Mouse (Mus musculus) left cerebral cortex, adult 18-20 months (tissue): ENCODE measurements around the gene RPS10-NUDT3. TPM values are rescaled to one million over a fixed set of nuclear protein-coding genes. Genes with fewer than 3 reads are reported as not detected.
A peak's percentile ranks its signal among the peaks of the same experiment; 100 is the strongest.

Source experiments
- DNase-seq, 2 experiments: peaks; one replicate each; pipeline ENCODE4 v3.0.0; 2021 to 2022; ENCODE audit warnings: low spot score in 2 of 2, mixed read lengths in 1 of 2
- total RNA-seq, 2 experiments: library from RNA; stranded (reverse); gene quantifications; 2 replicates each; pipeline ENCODE4 v1.2.3; 2021

The RPS10-NUDT3 gene
- total RNA-seq, 2 experiments from 2014 or later = not detected

DNA sequence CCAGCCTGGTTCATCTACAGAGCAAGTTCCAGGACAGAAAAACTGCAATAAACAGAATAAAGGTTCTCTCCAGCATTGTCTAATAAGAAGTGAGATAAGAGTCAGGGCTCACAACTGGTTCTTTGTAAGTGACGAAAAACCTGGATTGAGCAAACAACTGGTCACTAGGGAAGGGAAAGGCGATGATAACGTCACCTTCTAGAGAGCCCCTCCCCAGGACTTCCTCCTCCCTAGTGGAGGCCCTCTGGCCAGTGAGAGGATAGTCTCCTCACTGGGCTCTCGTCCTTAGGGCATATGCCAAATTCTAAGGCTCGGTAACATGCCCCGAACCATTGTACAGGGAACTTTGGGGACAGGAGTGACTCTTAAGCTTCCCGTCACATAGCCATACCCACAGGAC is 59.0 kb downstream of the RPS10-NUDT3 start:
- no peak for DNase-seq

GRCm38 (mm10) chr17:27575116-27575776 is 59.8 kb downstream of the RPS10-NUDT3 start:
- no peak for DNase-seq

DNA sequence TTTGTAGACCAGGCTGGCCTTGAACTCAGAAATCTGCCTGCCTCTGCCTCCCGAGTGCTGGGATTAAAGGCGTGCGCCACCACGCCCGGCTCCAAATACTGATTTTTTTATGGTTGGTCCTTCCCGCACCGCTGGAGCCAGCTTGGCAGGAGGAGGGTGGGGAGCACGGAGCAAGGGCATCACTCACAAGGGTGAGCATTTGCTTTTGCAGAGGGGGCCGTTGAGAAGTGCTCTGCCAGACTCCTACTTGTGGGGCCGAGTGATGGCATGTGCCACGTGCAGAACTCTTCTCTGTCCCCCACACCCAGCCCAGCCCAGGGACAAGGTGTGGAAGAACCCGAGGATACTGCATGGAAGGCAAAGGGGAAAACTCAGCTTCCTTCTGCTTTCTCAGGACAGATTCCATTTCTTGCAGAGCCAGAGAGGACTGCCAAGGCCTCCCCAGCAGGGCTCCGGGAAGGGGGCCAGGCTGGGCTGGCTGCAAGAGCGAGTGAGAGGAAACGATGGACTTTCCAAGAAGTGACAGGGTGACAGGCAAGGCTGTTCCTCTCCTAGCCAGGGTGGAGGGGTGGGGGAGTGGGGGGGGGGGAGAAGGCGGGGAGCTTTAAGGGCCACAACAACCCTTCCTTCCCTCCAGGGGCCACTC is 60.4 kb downstream of the RPS10-NUDT3 start:
- peak; percentile 60 to 71 for DNase-seq

DNA sequence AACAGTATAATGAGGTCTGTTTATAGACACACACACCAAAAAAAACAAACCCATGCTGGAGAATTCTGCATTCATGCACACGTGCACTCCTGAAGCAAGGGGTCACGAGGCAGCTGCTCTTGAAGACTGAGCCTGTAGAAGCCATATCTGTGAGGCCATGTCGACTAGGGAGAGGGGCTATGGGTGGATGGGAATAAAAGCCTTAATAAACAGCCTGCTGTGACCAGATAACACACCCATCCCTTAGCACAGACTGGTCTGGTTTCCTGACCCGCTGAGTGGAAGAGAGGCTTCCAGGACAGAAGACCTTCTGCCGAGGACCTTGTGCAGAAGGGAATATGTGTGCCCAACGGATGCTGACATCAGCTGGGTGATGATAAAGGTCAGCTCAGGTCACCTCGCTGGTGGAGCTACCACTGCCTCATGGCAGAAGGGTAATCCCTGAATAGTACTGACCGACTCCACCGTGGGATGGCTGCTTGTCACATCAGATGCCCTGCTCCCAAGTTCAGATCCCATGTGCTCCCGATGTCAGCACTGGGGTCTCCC is 61.2 kb downstream of the RPS10-NUDT3 start:
- DNase-seq = no peak

- no peak for DNase-seq
Measured at GRCm38 (mm10) chr17:27571315-27571714, 63.7 kb downstream of the RPS10-NUDT3 start.

- no peak for DNase-seq
Measured at GRCm38 (mm10) chr17:27568228-27568627, 66.8 kb downstream of the RPS10-NUDT3 start.

DNA sequence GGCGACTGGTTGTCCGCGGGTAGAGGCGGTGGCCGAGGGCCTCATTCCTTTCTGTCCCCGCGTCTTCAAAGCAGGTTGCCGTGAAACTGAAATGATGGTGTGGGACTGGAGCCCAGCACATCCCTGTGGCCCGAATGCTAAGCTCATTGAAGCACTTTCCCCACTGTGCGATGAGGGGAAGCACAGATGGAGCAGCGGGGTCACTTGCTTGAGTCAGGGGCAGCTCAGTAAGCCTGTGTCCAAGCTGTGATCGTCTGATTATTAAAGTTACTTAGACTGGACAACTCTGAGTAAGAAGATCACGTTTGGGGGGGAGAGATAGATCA is 69.1 kb downstream of the RPS10-NUDT3 start:
- DNase-seq = no peak

GRCm38 (mm10) chr17:27565163-27565941 is 69.7 kb downstream of the RPS10-NUDT3 start, which contains the start of gene AI413582:
Gene AI413582 (minus strand): TSS chr17:27565756.
- DNase-seq = peak; percentile 98

- peak in 1 of 2 experiments; percentile 37 for DNase-seq
Measured at GRCm38 (mm10) chr17:27564391-27565162, 70.4 kb downstream of the RPS10-NUDT3 start.

- no peak for DNase-seq
Measured at GRCm38 (mm10) chr17:27563771-27564244, 71.2 kb downstream of the RPS10-NUDT3 start.

- peak; percentile 67 to 80 for DNase-seq
Measured at GRCm38 (mm10) chr17:27561809-27562526, 73.1 kb downstream of the RPS10-NUDT3 start.

DNA sequence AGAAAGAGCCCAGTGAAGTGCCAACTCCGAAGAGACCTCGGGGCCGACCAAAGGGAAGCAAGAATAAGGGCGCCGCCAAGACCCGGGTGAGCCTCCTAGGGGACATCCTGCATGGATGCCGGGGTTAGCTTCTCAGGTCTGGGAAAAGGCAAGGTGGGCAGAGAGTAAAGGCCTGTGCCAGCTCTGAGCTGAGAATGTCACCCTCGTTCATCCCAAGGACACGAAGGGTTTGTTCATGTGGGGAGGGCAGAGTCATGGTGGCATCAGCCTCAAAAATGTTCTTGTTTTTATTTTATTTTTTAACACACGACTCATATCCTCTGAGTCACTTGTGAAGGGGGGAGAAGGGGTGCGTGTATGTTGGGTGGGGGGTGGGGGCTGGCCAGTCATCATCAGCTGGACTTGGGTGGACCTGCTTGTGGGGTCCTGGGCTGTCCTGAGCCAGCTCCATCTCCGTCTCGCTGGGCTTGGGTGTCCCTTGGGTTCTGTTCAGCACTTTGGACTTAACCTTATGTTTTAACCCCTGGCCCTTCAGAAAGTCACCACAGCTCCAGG is 74.0 kb downstream of the RPS10-NUDT3 start:
- DNase-seq = no peak

DNA sequence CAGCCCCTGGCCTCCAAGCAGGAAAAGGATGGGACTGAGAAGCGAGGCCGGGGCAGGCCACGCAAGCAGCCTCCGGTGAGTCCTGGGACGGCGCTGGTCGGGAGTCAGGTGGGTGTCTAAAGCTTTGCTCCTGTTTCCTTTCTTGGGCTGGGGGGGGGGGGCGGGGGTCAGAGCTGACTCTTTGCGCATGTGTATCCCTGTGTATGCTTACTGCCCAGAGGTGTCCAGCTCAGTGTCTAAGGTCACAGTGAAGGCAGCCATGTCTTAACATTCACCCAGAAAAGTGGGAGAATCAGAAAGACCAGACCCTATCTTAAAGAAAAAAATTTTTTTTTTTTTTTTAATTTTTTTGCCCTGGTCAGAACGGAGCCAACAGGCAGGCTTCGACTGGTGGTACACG is 75.4 kb downstream of the RPS10-NUDT3 start:
- DNase-seq = no peak

- DNase-seq = no peak
Measured at GRCm38 (mm10) chr17:27558845-27559244, 76.2 kb downstream of the RPS10-NUDT3 start.

- DNase-seq = no peak
Measured at GRCm38 (mm10) chr17:27557927-27558661, 76.9 kb downstream of the RPS10-NUDT3 start.

DNA sequence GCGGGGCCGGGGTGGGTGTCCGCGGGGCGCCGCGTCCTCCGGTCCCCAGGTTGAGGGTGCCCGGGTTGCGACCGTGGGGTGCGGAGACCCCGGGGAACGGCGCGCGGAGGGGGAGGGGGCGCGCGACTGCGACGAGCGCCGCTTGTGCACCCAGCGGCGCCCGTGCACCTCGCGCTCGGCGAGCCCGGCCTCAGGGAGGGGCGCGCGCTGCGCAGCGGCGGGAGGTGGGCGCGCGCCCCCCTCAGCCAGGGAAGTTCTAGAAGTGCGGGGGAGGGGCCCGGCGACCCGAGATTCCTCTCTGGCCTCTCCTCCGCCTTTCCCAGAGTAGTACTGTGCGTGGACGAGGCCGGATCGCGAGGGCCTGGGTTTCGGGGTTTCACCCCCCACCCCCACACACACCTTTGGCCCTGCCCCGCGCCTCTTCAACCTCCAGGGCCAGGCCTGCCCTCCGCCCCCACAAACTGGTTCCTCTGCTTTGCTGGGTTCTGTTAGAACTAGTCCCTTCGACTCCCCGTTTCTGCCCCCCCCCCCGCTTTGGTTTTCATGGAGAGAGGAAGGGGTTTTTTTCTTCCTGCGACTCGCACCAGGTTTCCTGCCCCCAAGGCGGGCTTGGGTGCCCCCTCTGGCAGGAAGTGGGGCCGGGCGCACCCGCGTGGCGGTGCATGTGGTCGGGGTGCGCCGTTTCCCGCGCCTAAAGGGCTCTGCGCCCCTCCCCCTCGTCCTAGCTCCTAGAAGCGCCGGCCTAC is 77.7 kb downstream of the RPS10-NUDT3 start:
- DNase-seq = no peak

DNA sequence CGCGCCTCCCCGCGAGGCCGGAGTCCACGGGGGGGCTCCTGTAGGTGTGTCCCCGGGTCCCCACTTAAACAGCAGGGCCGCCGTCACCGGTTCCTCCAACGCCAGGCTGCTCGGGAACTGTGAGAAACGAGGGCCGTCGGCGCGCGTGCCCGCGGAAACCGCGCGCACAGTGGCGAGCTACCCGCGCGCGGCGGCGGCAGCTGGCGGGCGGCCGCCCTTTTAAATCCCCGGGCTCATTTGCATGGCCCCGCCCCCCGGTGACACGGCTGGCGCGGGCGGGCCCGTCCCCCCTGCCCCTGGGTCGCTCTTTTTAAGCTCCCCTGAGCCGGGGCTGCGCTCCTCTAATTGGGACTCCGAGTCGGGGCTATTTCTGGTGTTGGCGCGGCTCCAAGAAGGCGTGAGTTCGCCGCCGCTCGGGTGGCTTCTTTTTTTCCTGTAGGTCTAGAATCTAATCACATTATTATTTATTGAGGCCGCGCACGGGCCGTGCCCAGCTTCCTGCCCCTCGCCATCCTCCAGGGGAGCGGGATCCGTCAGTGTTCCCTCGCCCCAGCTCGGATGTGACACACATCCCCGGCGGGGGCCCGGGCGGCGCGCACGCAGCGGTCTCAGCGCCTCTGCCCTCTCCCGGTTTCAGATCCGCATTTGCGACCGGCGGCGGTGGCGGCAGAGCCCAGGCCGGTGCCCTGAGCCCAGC is 78.6 kb downstream of the RPS10-NUDT3 start, which contains the start of gene Hmga1:
TSS of gene Hmga1 (plus strand) at position 183 of the 697 bp plus-strand sequence.
- peak; percentile 73 to 81 for DNase-seq
